Mouse (Mus musculus): Measurements from ENCODE around the gene Fcmr.

Fcmr gene

GRCm38 (mm10) chr1:130865541-130866221 is at the start of gene Fcmr:
Gene Fcmr (plus strand): TSS chr1:130865669.
- DNase-seq = no peak

GRCm38 (mm10) chr1:130819737-130820136 is 45.7 kb upstream of the Fcmr start:
- DNase-seq = no peak

- DNase-seq = no peak
Measured at GRCm38 (mm10) chr1:130820316-130821148, 44.9 kb upstream of the Fcmr start.

GRCm38 (mm10) chr1:130821149-130821471 is 44.4 kb upstream of the Fcmr start:
- no peak for DNase-seq

- DNase-seq = no peak
Measured at GRCm38 (mm10) chr1:130821911-130822625, 43.4 kb upstream of the Fcmr start.

GRCm38 (mm10) chr1:130826448-130826847 is 39.0 kb upstream of the Fcmr start, which contains the start of gene Pigr:
Gene Pigr (plus strand): TSS chr1:130826684.
- no peak for DNase-seq

GRCm38 (mm10) chr1:130828656-130829055 is 36.8 kb upstream of the Fcmr start:
- DNase-seq = no peak

- DNase-seq = no peak
Measured at GRCm38 (mm10) chr1:130829906-130830830, 35.3 kb upstream of the Fcmr start.

- DNase-seq = no peak
Measured at GRCm38 (mm10) chr1:130832230-130833149, 33.0 kb upstream of the Fcmr start.

- DNase-seq = no peak
Measured at GRCm38 (mm10) chr1:130835161-130835936, 30.1 kb upstream of the Fcmr start.

- peak; percentile 71 for DNase-seq
Measured at GRCm38 (mm10) chr1:130838288-130838687, 27.2 kb upstream of the Fcmr start.

GRCm38 (mm10) chr1:130840599-130841379 is 24.7 kb upstream of the Fcmr start:
- DNase-seq = no peak

GRCm38 (mm10) chr1:130841621-130842020 is 23.8 kb upstream of the Fcmr start:
- DNase-seq = no peak

- DNase-seq = no peak
Measured at GRCm38 (mm10) chr1:130844516-130844915, 21.0 kb upstream of the Fcmr start.

GRCm38 (mm10) chr1:130849530-130850214 is 15.8 kb upstream of the Fcmr start:
- no peak for DNase-seq

GRCm38 (mm10) chr1:130850405-130850804 is 15.1 kb upstream of the Fcmr start:
- no peak for DNase-seq

- DNase-seq = no peak
Measured at GRCm38 (mm10) chr1:130854819-130855218, 10.7 kb upstream of the Fcmr start.

- DNase-seq = no peak
Measured at GRCm38 (mm10) chr1:130855723-130856122, 9.7 kb upstream of the Fcmr start.

GRCm38 (mm10) chr1:130857456-130857855 is 8.0 kb upstream of the Fcmr start:
- DNase-seq = no peak
